Mouse (Mus musculus): ENCODE measurements at regions not wholly inside any gene's neighbourhood (a gene's known extent, or its start where the extent isn't known, plus 50 kb on each side); places are given as distances from the start of the nearest gene placed in this dataset.

DNA sequence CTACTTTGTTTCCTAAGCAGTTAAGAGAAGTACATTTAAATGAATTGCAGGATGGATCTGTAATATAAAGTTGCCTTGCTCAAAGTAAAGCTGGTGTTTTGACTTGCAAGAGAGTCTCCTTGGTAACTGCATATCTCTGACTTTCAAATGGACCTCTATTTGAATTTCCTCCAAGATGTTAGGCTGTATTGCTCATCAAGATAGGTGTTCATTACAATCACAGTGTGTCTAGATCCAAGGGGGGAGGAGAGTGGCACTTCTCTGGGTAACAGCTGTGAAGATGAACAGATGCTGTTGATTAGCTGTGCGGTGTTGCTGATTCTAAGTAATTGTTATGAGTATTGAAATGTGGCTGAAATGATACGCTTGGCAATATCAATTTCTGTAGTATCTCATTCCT lies 787.2 kb downstream of the Pom121l12 start:
- peak; percentile 2 to 9 for DNase-seq (ENCODE audit: low spot score in 2 of 2)

DNA sequence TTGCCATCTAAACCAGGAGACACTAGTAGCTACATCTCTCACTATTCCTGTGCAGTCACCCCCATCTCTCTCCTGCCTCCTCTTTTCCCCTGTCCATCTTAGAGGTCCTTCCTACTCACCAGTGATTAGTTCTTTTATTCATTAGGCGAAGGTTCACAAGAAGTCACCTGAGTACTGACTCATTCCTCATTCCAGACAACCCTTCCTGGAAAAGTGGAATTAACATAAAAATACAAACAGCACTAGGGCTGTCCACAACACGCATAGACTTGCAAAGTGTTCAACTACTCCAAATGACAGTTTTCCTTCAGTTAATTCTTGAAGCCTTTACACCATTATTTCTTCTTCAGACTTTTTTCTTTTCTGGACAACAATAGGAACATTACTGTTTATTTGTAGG lies 821.7 kb upstream of the Vstm2a start:
- no peak for DNase-seq (ENCODE audit: low spot score in 2 of 2)

All from layer of hippocampus, postnatal 14 days (tissue).